Mouse (Mus musculus) frontal cortex, adult 2 months (tissue): ENCODE data around the gene Wwox. TPM values are rescaled to one million over a fixed set of nuclear protein-coding genes. Genes with fewer than 3 reads are reported as not detected.

Experiments
- DNase-seq, 2 experiments: peaks; one replicate each; pipeline ENCODE4 v3.0.0; 2022; ENCODE audit warnings: low spot score in 1 of 2; ENCODE audit errors: extremely low spot score in 1 of 2
- polyA plus RNA-seq: library from polyadenylated mRNA; depleted of rRNA; stranded (reverse); fragments of >200 nt; gene quantifications from 2 replicates; pipeline ENCODE4 v1.2.3, GENCODE M21; 2012; rRNA removed

Gene Wwox
- polyA plus RNA-seq, 1 experiment: 17.9 TPM

- no peak for DNase-seq
Observed at GRCm38 (mm10) chr8:115358481-115358880, 919.0 kb downstream of the Wwox start.

- no peak for DNase-seq
Observed at GRCm38 (mm10) chr8:115359701-115360100, 920.2 kb downstream of the Wwox start.

- no peak for DNase-seq
Observed at GRCm38 (mm10) chr8:115362518-115362917, 923.1 kb downstream of the Wwox start.

- no peak for DNase-seq
Observed at GRCm38 (mm10) chr8:115374957-115375356, 935.5 kb downstream of the Wwox start.

- DNase-seq: peak in 1 of 2 experiments; percentile 45
Observed at GRCm38 (mm10) chr8:115375361-115376047, 936.0 kb downstream of the Wwox start.

- no peak for DNase-seq
Observed at GRCm38 (mm10) chr8:115377321-115377720, 937.9 kb downstream of the Wwox start.

GRCm38 (mm10) chr8:115380017-115380416 is 940.6 kb downstream of the Wwox start:
- peak in 1 of 2 experiments; percentile 43 for DNase-seq

GRCm38 (mm10) chr8:115390921-115391504 is 951.6 kb downstream of the Wwox start:
- no peak for DNase-seq

- no peak for DNase-seq
Observed at GRCm38 (mm10) chr8:115395840-115396239, 956.4 kb downstream of the Wwox start.

- no peak for DNase-seq
Observed at GRCm38 (mm10) chr8:115397981-115398380, 958.5 kb downstream of the Wwox start.

- DNase-seq: no peak
Observed at GRCm38 (mm10) chr8:115400013-115400720, 960.7 kb downstream of the Wwox start.

Other genes with a start within 250 kb of the Wwox start
- gene Vat1l, start 234.0 kb upstream of the Wwox start, polyA plus RNA-seq: 30.5 and 34.1 TPM in 2 replicates
- not detected in 2 replicates for gene Clec3a, start 21.6 kb upstream of the Wwox start, polyA plus RNA-seq